Mouse (Mus musculus): Measurements from ENCODE around the gene Sgta.
A peak's percentile ranks its signal among the peaks of the same experiment; 100 is the strongest.
"Not testable (repeated sequence)": the region's sequence is repeated elsewhere in the genome, so short reads cannot be mapped to it uniquely, and the experiment has no call there.

The Sgta gene

GRCm38 (mm10) chr10:81057406-81058130 lies 2.4 kb downstream of the Sgta start:
- DNase-seq (ENCODE audit: low spot score) = no peak

- not testable (repeated sequence) for DNase-seq (ENCODE audit: low spot score)
These were observed 4.1 kb downstream of the Sgta start for GRCm38 (mm10) chr10:81055802-81056340.

GRCm38 (mm10) chr10:81055169-81055568 lies 4.8 kb downstream of the Sgta start:
- DNase-seq (ENCODE audit: low spot score) = no peak

- DNase-seq (ENCODE audit: low spot score) = no peak
These were observed 7.4 kb downstream of the Sgta start for GRCm38 (mm10) chr10:81052577-81052976.

GRCm38 (mm10) chr10:81051133-81051532 lies 8.8 kb downstream of the Sgta start:
- no peak for DNase-seq (ENCODE audit: low spot score)

GRCm38 (mm10) chr10:81050645-81051044 lies 9.3 kb downstream of the Sgta start:
- peak; percentile 29 for DNase-seq (ENCODE audit: low spot score)

- DNase-seq (ENCODE audit: low spot score) = not testable (repeated sequence)
These were observed 14.7 kb downstream of the Sgta start for GRCm38 (mm10) chr10:81045246-81045645.

GRCm38 (mm10) chr10:81041458-81042175 lies 18.4 kb downstream of the Sgta start:
- DNase-seq (ENCODE audit: low spot score) = peak; percentile 63

GRCm38 (mm10) chr10:81036988-81037580 lies 22.9 kb downstream of the Sgta start, which contains the start of gene Slc39a3:
Slc39a3 (minus strand) TSS chr10:81037426.
- DNase-seq (ENCODE audit: low spot score) = peak; percentile 98

- DNase-seq (ENCODE audit: low spot score) = peak; percentile 29
These were observed 23.7 kb downstream of the Sgta start for GRCm38 (mm10) chr10:81036251-81036650.

- no peak for DNase-seq (ENCODE audit: low spot score)
These were observed 26.4 kb downstream of the Sgta start for GRCm38 (mm10) chr10:81033586-81033985.

- no peak for DNase-seq (ENCODE audit: low spot score)
These were observed 30.9 kb downstream of the Sgta start for GRCm38 (mm10) chr10:81029031-81029430.

- no peak for DNase-seq (ENCODE audit: low spot score)
These were observed 31.8 kb downstream of the Sgta start for GRCm38 (mm10) chr10:81028219-81028618.

GRCm38 (mm10) chr10:81027331-81027730 lies 32.6 kb downstream of the Sgta start:
- no peak for DNase-seq (ENCODE audit: low spot score)

GRCm38 (mm10) chr10:81026857-81027256 lies 33.1 kb downstream of the Sgta start:
- DNase-seq (ENCODE audit: low spot score) = no peak

GRCm38 (mm10) chr10:81025639-81026275 lies 34.2 kb downstream of the Sgta start, which contains the start of gene Diras1:
Diras1 (minus strand) TSS chr10:81025662.
- no peak for DNase-seq (ENCODE audit: low spot score)

GRCm38 (mm10) chr10:81025047-81025621 lies 34.8 kb downstream of the Sgta start:
- no peak for DNase-seq (ENCODE audit: low spot score)

- DNase-seq (ENCODE audit: low spot score) = no peak
These were observed 35.5 kb downstream of the Sgta start for GRCm38 (mm10) chr10:81024346-81024937.

GRCm38 (mm10) chr10:81022744-81023143 lies 37.2 kb downstream of the Sgta start:
- no peak for DNase-seq (ENCODE audit: low spot score)

GRCm38 (mm10) chr10:81021547-81022110 lies 38.4 kb downstream of the Sgta start:
- no peak for DNase-seq (ENCODE audit: low spot score)

GRCm38 (mm10) chr10:81020207-81020606 lies 39.8 kb downstream of the Sgta start:
- DNase-seq (ENCODE audit: low spot score) = no peak
